Mouse (Mus musculus) kidney, adult 11 months (tissue): ENCODE data around the gene Actr6.

Experiments used
- DNase-seq: peaks from one replicate; pipeline ENCODE4 v3.0.0; 2022

Gene Actr6

DNA sequence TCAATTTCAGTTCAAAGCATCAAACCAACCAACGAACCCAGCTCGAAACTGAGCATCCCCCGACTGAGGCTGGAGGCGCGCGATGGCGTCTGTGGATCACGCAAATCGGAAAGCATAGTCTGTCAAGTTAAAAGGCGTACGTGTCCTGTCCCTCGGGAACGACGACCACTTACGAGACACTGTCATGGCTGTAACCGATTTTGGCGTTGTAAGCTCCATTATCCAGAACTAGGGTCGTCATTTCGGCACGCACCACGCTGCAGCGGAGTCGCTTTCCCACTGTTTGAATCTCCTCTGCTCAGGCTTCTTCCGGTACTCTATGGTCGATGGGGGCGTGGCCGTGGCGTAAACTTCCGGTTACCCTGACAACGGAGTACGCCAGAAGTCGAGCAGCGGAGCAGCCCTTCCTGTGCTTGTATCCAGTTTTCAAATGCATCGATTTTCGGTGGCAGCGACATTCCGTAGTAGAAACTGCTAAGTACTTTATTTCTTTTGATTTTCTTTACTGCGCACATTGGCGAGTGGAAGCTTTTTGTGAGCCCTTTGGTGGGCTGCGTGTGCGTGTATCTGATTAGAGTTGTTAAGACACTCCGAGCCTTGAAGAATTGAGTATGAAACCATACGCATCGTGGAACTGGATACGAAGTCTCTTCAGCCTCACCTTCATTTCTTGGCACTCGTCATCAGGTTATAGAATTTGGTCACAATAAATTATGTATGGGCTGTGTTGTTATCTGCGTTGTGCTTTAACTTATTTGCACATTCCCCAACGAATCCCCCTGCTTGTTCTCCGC lies at the start of gene Actr6:
Actr6 (minus strand) TSS at position 295 of the 794 bp plus-strand sequence.
- peak; percentile 92 for DNase-seq

DNA sequence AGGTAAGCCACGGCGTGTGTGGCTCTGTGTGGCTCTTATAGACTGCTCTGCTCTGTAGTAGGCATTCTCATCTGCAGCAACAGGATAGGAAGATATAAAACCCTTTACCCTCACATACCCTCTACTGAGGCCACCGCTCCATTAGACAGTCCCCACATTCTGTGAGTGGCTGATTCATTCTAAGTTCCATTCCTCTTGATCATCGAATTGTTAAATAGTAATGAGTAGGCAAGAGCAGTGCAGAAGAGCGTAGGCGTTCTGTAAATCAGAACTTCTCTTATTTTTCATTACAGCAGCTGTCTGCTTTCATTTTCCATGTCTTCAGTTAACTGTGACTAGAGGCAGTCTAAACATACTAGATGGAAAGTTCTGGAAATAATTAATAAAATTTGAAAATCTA lies 43.9 kb upstream of the Actr6 start:
- no peak for DNase-seq

DNA sequence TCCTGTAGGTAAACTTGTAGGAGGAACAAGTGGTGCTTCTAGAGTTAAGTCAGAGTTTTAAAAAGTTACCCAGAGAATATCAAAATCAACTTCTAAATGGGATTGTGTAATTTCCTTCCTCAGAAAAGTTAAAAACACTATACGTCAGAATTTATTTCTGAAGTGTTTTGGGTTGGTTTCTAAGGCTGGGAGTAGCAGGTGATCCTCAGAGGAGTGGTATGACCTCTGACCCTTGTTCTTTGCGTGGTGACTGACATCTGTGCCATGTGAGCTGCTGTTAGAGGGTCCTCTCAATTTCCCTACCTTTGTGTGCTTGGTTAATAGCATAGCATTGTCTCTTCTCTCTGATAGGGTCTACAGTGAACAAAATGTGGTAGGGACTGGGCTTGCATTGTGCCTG lies 39.8 kb upstream of the Actr6 start:
- no peak for DNase-seq

DNA sequence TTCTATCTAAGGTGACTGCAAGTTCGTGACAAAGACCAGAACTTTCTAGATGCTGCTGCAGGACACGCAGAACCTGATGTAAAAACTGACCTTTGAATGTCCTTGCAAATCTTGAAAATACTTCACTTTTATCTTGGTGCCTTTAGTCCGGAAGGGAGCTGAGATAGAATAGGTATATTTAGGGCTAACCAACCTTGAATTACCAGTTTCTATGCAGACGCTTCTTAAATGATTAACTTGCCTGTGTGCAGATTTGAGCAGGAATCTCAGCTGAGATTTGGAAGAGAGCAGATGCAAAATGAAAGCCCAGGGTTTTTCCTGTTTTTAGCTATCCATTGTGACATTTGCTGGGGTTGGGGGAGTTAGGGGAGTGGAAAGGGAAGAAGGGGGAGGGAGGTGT lies 37.0 kb upstream of the Actr6 start:
- DNase-seq, result no peak

DNA sequence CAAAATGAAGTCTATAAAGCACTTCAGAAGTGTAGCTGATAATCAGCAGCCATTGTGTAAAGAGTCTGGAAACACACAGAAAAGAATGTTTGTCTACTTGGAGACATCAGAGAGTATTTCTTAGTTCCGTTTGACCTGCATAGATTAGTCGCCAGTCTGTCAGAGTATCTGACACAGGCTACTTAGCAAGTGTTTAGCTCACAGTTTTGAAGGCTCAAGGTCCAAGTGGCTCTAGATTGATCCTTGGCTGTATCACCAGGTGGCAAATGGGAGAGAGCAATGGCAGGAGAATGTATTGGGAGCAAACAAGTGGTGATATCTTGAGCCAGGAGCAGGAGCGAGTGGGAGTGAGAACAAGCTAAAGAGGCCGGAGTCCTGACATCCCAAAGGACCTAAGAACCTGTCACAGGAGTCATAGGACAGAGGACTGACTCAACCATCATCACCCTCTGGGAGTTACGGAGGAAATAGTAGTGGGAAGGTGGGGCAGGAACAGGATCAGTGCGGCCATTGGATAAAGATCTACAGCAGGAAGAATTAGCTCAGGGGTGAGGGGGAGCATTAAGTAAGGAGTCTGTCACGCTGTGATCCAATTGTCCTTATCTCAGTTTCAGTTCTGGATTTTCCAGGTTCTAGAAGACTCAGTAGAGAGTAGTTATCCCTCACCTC lies 36.4 kb upstream of the Actr6 start:
- DNase-seq, result no peak

DNA sequence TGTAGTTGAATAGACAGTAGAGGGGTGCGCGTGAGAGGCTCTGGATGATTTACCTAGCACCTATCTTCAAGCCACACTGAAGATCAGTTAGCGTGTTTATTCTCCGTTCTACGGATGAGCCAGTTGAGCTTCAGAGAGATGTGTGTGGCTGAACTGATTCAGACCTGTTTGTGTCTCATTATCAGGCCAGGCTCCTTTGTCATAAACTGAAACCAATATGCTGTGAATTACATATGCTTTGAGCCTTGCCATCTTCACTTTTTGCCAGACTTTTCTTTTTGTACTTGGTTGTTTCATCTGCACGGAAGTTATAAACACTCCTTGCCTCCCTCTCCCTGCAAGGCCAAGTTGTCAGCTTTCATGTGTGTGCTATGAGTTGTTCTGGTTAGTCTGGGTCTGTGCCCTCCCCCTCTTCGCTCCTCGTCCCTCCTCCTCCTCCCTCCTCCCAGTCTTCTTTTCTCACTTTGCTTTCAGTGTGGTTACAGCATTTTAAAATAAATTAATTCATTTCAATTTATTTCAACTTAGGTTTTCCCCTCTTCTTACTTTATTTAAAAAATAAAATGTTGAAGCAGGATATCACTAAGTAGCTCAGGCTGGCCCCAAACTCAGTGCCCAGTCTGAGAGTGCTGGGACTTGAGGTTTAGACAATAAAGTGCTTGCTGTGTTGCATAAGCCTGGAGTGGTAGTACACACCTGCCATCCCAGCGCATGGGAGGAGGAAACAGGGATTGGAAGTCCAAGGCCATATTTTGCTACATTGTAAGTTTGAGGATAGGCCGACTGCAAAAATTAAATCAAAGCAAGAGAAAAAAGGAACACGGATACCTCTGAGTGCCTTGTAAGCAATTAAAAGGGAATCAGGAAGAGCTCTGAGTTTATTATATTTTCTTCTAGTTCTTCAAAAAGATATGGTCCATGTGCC lies 34.0 kb upstream of the Actr6 start:
- no peak for DNase-seq

DNA sequence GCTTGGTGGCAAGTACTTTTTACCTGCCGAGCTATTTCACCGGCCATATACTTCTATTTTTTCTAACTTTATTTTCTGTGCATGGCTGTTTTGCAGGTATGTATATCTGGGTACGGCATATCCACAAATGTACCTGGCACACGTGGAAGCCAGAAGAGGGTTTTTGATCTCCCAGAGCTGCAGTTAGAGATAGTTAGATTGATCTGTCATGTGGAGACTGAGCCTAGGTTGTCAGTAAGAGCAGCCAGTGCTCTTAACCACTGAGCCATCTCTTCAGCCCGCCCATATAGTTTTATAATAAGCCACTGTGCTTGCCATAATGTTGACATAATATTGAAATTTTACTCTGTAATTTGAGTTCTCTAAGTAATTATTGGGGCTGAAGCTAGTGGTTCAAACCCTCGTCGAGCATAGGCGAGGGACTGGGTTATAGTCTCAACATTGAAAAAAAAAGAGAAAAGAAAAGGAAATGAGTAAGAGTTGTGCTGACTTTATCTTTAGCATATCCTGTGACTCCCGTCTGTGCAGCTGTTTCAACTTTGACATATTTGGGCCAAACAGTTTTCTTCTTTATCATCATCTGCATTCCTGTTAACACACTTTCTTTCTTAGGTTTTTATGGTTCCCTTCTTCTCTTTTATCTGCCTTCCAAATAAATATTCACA lies 32.5 kb upstream of the Actr6 start:
- no peak for DNase-seq

DNA sequence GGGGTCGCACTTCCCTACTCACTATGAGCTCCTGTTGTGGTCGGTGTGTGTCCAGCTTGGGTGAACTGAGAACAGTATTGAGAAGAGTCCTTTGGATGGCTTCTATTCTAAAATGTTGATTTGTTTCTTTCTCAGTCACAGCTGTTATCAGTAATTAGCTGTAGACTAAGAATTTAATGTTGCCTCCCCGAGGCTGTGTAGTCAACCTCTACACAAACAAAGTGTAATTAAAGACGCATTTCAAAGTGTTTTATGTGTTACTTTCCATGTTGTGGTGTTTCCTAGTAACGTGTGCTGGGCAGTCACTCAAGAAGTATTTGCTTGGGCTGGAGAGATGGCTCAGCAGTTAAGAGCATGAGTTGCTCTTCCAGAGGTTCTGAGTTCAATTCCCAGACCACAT lies 28.7 kb upstream of the Actr6 start:
- DNase-seq, result no peak

DNA sequence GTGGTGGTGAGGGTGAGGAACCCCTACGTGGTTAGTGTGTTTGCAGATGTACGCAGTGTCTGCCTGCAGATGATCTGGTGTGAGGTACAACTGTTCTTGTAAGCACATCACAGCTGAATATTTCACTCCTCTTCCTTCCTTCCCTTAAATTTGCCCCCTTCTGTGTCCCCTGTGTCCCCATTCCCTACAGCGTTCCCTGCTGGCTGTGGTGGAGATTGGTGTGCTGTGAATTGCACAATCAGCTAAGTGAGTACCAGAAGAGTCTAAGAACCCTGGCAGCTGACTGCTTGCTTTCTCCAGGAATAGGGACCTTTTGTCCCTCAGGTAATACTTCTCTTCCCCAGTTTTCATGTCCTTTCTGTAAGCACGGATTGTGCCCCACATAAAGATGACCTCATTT lies 23.1 kb upstream of the Actr6 start:
- no peak for DNase-seq

DNA sequence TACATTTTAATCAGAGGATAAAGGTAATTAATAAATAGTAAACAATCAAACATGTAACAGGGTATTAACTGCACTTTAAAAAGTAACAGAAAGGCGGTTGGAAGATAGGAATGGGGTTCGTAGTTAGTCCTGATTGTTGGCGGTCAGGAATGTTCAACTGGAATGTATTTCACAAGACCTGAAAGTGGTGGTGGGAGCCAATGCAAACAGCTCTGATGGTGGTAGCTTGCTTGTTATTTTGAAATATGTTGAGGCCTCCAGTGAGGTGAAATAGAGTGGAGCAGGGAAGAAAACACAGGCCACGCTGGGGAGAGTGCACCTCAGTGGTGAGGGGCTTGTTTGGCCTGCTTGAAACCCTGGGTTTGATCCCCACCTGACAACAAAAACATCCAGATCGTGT lies 19.0 kb upstream of the Actr6 start:
- no peak for DNase-seq

DNA sequence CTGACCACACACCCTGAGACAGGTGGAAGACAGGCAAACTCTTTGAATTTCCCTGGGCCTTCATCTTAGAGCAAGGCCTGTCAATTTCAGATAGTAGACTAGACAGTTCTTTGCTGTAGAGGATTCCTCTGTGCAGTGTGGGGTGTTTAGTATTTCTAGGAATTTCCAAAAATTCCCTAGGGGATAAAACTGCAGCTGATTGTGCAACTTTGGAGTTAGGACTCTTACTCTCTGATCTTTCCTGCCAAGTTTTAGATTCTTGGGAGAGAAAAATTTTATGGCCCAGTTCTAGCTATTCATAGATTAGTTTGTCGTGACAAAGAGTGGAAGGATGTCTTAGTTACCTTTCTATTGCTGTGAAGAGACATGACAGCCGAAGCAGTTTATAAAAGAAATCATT lies 16.5 kb upstream of the Actr6 start:
- DNase-seq, result no peak

DNA sequence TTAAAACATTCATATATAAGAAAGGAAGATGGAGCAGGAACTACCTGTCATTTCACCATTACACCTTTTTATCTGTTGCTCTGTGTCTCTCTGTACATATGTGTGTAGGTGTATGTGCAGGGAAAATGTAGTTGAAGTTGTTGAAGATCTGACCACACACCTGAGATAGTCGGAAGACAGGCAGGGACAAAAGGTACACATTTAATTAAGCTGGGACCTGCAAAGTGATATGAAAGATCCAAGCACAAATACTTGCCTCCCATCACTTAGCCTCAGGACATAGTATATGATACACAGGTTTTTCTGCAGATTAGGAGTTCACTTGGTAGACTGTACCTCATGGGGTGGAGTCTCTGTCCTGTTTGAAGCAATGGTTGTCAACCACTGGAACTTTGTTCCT lies 15.8 kb upstream of the Actr6 start:
- no peak for DNase-seq

DNA sequence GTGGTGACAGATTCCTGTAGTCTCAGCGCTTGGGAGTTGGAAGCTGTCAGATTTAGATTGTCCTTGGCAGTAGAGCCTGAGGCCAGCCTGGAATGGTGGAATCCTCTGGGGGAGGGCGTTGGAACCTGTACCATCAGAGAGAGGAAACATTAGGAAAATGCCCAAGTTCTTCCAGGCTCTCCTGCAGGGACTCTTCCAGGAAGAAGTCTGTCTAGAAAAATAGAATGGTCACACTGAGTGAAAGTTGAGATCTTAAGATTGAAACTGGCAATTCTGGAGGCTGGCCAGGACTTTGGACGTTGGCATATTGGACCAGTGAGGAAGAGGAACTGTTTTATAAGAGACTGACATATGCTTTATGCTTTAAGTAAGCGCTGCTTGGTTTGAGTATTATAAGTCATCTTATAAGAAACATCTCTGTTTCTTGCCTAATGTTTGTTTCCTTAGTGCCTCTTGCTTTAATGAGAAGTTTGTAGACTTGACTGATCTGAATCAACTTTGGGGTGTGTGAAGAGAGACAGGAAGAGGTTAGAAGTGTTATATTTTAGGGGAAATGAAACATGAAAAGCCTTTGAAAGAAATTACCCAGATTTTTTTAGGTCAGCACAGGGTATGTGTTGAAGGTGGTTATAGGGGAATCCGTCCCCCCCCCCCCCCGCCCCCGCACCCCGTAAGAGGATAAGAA lies 15.3 kb upstream of the Actr6 start:
- no peak for DNase-seq

DNA sequence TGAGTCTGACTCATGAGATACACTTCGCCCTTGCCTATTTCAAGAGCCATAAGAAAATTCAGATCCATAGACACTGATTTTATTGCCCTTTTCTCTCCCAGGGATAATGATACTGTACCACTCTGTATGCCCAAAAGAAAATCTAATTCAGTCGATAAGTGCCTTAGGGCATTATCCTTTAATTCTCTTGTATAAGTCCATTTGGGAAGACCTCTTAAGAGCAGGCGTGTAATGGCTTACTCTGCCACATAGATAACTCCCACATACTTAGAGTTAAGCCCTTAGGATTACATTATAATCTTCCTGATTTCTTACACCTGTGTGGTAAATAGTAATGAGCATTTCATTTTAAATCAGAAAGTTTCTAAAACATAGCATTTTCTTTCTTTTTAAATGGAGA lies 14.5 kb upstream of the Actr6 start:
- no peak for DNase-seq

DNA sequence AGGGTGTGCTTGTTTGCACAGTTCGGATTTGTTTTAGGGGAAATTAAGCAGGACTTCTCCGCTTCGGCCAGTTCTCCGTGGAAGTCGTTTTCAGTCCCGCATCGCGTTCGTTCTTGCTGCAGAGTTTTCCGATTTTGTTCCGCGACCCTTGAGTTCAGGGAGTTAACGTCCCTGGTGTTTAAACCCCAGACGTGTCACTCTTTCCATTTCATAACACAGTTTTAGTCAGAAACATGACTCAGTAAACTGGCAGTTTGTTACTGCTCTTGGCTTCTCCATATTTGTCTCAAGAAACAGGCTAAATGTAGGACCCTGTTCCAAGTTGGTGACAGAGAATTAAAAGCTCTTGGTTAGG lies 13.5 kb upstream of the Actr6 start:
- DNase-seq, result no peak

DNA sequence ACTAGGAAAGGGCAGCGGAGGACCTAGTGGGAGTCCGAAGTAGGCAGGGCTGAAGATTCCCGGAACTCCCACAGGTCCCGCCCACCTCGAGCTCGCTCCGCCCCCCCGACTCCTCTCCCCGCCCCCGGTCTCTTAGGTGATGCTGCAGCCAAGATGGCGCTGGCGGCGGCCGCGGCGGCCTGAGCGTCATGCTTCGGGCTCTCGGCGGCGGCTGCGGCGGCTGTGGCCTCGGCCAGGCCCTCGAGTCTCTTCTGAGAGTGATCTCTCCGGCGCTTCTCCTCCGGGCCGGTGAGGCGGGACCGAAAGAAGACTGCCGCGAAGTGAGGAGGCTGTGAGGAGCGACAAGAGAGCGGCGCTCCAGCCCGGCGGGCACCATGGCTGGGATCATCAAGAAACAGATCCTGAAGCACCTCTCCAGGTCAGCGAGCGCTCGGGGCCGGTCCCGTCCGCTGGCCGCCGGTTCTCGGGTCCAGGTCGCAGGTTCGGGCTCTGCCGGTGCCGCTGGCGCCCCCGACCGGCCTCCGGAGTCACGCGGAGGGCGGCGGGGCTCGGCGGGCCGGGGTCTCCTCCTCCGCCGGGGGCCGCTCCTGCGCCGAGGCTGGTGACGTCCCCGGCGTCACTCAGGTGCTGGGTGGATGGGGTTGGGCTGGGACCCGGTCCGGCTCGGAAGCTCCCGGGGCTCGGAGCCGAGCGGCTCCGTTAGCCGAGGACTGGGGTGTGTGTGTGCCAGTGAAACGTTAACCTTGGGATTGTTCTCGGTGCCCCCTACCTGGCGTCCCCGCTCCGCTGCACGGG lies 13.0 kb upstream of the Actr6 start, which contains the start of gene Uhrf1bp1l:
Uhrf1bp1l (plus strand) TSS at position 121 of the 795 bp plus-strand sequence.
- DNase-seq, result peak; percentile 84

DNA sequence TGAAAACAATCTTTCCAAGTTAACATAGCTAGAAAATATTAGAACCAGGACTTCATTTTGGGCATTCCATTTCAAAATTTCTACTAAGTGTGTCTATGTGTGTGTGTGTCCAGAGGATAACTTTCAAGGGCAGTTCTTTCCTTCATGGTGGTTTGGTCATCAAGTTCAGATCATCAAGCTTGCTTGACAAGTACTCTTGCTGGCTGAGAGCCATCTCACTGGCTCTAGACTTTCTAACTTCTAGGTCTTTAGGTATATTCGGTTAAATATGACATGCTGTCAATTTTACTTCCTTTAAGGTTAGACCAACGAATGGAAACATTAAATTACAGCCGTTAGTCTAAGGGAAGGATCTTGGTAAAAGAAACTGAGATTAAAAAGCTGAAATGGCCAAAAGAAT lies 12.2 kb upstream of the Actr6 start:
- DNase-seq, result no peak

DNA sequence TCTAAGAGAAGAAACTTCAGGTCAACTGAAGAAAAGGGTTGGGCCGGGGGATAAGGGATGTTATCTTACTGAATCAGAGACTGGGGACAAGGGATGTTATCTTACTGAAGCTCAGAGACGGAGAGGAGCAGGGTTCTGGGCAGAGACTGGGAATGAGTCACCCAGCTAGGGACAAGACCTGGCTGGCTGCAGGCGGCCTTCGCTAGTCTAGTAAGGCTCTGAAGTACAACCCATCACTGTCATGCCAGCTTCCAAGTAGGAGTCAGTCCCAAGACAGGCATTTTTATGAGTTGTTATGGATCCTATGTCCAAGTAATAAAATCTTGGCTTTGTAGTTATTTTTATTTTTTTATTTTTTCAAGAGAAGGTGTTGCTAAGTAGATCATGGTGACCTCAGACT lies 11.2 kb upstream of the Actr6 start:
- no peak for DNase-seq

DNA sequence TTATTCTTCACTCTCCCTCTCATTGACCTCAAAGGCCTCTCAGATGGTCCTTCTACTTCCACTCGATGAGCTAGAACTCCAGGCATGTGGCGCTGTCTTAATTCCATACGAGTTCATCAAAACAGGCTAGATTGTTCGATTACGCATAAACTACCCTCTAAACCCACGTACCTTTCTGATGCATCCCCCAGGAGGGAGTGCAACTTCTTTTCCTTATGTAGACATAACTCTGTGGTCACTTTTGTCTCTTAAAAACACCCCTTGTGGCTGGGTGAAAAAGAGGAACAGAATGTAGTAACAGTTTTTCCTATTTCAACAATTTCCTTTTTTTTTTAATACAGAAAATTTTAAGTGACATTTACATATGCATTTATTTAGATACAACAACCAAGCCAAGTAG lies 8.9 kb upstream of the Actr6 start:
- DNase-seq, result no peak

DNA sequence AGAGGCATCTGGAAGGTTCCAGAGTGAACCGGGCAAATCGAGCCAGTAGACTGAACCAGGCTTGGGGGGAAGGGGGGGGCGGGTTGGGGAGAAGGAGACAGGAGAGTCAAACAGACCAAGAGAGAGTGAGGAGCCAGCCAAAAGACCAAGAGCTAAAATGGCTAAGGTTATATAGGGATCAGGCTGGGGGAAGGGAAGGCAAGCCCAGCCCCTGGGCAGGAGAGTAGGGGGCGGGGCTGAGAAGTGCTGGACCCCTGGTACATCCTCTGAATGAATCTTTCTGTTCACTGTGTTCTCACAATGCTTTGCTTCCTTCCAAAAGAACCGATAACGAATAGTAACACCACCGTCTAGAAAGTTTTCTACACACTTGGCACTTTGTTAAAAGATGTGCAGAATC lies 7.6 kb upstream of the Actr6 start:
- DNase-seq, result no peak

DNA sequence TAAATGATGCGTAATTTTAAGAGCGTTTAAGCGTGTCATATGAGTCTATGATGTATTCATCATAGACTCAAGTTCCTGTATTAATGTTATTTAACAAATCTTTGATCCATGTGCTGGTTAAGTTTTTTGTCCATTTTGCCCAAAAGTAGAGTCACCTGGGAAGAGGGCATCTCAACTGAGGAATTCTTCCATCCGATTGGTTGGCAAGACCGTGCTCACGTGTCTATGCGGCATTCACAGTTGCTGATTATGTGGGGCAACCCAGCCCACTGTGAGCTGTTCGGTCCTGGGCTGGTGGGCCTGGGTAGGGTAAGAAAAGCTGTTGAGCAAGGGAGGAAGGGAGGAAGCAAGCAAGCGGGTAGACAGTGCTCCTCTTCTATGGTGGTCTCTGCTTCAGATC lies 6.3 kb upstream of the Actr6 start:
- DNase-seq, result no peak

DNA sequence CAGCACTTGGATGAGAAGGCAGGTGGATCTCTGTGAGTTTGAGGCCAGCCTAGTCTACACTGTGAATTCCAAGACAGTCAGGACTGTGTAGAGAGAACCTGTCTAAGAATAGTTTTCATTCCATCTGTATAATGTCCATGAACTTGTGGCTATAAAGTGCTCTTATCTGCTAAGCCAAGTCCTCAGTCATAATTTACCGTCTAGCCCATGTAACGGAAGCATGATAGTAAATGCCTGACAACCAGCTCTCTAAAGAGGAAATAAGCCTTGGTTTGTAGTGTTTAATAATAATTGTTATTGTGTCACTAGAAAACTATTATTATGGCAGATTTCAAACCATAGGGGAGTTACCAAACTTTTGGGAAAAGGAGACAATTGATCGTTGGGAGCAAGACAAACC lies 5.8 kb upstream of the Actr6 start:
- DNase-seq, result no peak
